8 mouse cellular contexts compared by ENCODE assay signal in the genomic region with DNA sequence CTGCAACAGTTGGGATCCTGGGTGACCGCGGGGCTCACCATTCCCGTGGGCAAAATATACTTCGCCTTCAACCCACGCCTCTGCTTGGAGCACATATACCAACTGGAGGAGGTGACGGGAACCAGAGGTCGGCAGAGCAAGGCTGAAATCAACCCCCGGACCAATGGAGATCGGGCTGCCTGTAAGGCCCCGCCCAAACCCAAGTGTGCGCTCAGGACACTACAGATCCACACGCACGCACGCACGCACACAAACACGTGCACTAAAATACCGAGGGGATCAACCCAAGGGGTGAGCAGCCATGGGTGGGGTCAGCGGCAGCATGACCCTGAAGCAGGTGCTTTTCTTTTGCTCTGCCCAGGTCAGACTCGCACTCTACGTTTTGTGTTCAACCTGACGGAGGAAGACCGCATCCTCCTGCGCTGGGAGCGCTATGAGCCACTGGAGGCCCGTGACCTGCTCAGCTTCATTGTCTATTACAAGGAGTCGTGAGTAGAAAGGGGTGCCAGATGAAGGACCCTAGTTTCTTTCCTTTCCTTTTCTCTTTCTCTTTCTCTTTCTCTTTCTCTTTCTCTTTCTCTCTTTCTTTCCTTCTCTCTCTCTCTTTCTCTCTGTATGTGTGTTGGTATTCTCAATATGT. TPM values are rescaled to one million over a fixed set of nuclear protein-coding genes. Genes with fewer than 3 reads are reported as not detected.
DNase-seq lines count a peak whose midpoint lies in the region; ATAC-seq and TF ChIP-seq lines count a peak whose summit lies in the region.

No protein-coding gene starts in this region.

- H3K4me3 ChIP-seq in thymus, adult 2 months (ENCODE audit: control insufficient read depth, insufficient read depth, low read length), result peak overlapping the region; percentile 18; the same call in 1 of the 2 replicates
- 0 out of 2 replicates have a peak overlapping the region, but pooled peaks have one; percentile 5 for H3K4me3 ChIP-seq in embryonic fibroblast, embryonic 13.5 days (ENCODE audit: insufficient read depth, low read length)
- H3K4me3 ChIP-seq in limb, embryonic 14.5 days (replicated peaks; ENCODE audit: low read length), result peak overlapping the region; percentile 18
- H3K4me3 ChIP-seq in stomach, embryonic 14.5 days (ENCODE audit: low read depth, low read length), result 0 out of 2 replicates have a peak overlapping the region, but pooled peaks have one; percentile 7

- no peaks in the 10 kb centered on the region for H3K36me3 ChIP-seq in thymus, adult 2 months (ENCODE audit: control insufficient read depth, insufficient read depth, low read length)
- no peaks in the 10 kb centered on the region for H3K36me3 ChIP-seq in limb, embryonic 14.5 days (ENCODE audit: control insufficient read depth, insufficient read depth, low read length)
- no peaks in the 10 kb centered on the region for H3K36me3 ChIP-seq in stomach, embryonic 14.5 days (ENCODE audit: control insufficient read depth, insufficient read depth, low read length)

- DNase-seq in thymus, adult 2 months, result no peak
- DNase-seq in thymus, postnatal 36 days, result no peak
- DNase-seq in limb, embryonic 14.5 days (ENCODE audit: low spot score), result no peak
- DNase-seq in right cerebral cortex, postnatal 4 days, result no peak
- DNase-seq in frontal cortex, postnatal 36 days (ENCODE audit: low spot score in 2 of 2), result no peak
- DNase-seq in kidney, adult 18-20 months, result no peak

- no peak overlapping the region for H3K9ac ChIP-seq in limb, embryonic 14.5 days (ENCODE audit: low read depth, low read length, severe bottlenecking)
- H3K9ac ChIP-seq in stomach, embryonic 14.5 days (replicated peaks; ENCODE audit: low read depth, low read length), result no peak overlapping the region

- peaks cover under 1% of the 10 kb centered on the region; the same call in 1 of the 2 replicates for H3K27me3 ChIP-seq in thymus, adult 2 months (ENCODE audit: control insufficient read depth, insufficient read depth, low read length)
- peaks cover 33% of the 10 kb centered on the region for H3K27me3 ChIP-seq in limb, embryonic 14.5 days (ENCODE audit: control insufficient read depth, insufficient read depth, low read length)
- peaks cover 38% of the 10 kb centered on the region for H3K27me3 ChIP-seq in stomach, embryonic 14.5 days (ENCODE audit: control insufficient read depth, insufficient read depth, low read length)

- H3K27ac ChIP-seq in thymus, adult 2 months (ENCODE audit: control insufficient read depth, insufficient read depth, low read length), result no peak overlapping the region
- no peak overlapping the region for H3K27ac ChIP-seq in embryonic fibroblast, embryonic 13.5 days (ENCODE audit: insufficient read depth, low read length)
- no peak overlapping the region for H3K27ac ChIP-seq in limb, embryonic 14.5 days (replicated peaks; ENCODE audit: low read depth, low read length)
- no peak overlapping the region for H3K27ac ChIP-seq in stomach, embryonic 14.5 days (ENCODE audit: low read length)

- no peak for TF ChIP-seq POLR2A in thymus, adult 2 months (IDR thresholded peaks at IDR 0.05; ENCODE audit: control insufficient read depth, extremely low read depth, insufficient read depth, low read length, poor library complexity)
- TF ChIP-seq POLR2A in embryonic fibroblast, embryonic 13.5 days (IDR thresholded peaks at IDR 0.05; ENCODE audit: low read depth, low read length), result no peak
- no peak for TF ChIP-seq POLR2A in limb, embryonic 14.5 days (IDR thresholded peaks at IDR 0.05; ENCODE audit: borderline replicate concordance, extremely low read depth, insufficient read depth, insufficient read length)

- peaks cover 5% of the 10 kb centered on the region for H3K4me1 ChIP-seq in thymus, adult 2 months (replicated peaks; ENCODE audit: control insufficient read depth, insufficient read depth, low read length)
- H3K4me1 ChIP-seq in embryonic fibroblast, embryonic 13.5 days (ENCODE audit: control insufficient read depth, insufficient read depth, low read length), result no peaks in the 10 kb centered on the region
- no peaks in the 10 kb centered on the region; the same call in 1 of the 2 replicates for H3K4me1 ChIP-seq in limb, embryonic 14.5 days (ENCODE audit: control insufficient read depth, insufficient read depth, low read length)
- H3K4me1 ChIP-seq in stomach, embryonic 14.5 days (ENCODE audit: control insufficient read depth, insufficient read depth, low read length), result no peaks in the 10 kb centered on the region

- no peak; the same call in 1 of the 2 replicates for ATAC-seq in limb, embryonic 14.5 days (ENCODE audit: low FRiP score, low read depth)
- ATAC-seq in stomach, embryonic 14.5 days (ENCODE audit: insufficient number of reproducible peaks, insufficient read depth, low FRiP score, low read depth), result no peak

- WGBS in thymus, adult 2 months, result 2% methylated on average over 26 of the region's 26 CpGs
- WGBS in limb, embryonic 14.5 days, result 5% methylated on average over 26 of the region's 26 CpGs
- WGBS in stomach, embryonic 14.5 days, result 5% methylated on average over 26 of the region's 26 CpGs

- peak overlapping the region; percentile 39 for H3K4me2 ChIP-seq in limb, embryonic 14.5 days (replicated peaks; ENCODE audit: low read depth, low read length, severe bottlenecking)
- H3K4me2 ChIP-seq in stomach, embryonic 14.5 days (replicated peaks; ENCODE audit: low read depth, low read length), result peak overlapping the region; percentile 28

- no peaks in the 10 kb centered on the region for H3K9me3 ChIP-seq in limb, embryonic 14.5 days (ENCODE audit: control insufficient read depth, low read length)
- no peaks in the 10 kb centered on the region for H3K9me3 ChIP-seq in stomach, embryonic 14.5 days (ENCODE audit: control insufficient read depth, low read depth, low read length)

- no peak for TF ChIP-seq CTCF in thymus, adult 2 months (IDR thresholded peaks at IDR 0.05; ENCODE audit: borderline replicate concordance, control insufficient read depth, extremely low read depth, insufficient read depth, low read length, poor library complexity)
- no peak for TF ChIP-seq CTCF in embryonic fibroblast, embryonic 13.5 days (IDR thresholded peaks at IDR 0.05; ENCODE audit: borderline replicate concordance, insufficient read depth, low read length)

RNA-seq across cellular contexts. Expression of gene Insrr, which starts 7.4 kb away (rescaled TPM):
- polyA plus RNA-seq in thymus, adult 2 months (2012; rRNA removed), result 0.58 and 0.64 TPM in 2 replicates
- polyA plus RNA-seq in embryonic fibroblast, embryonic 13.5 days (2011; ENCODE audit: insufficient read length, low read depth, missing spikeins), result not detected in 2 replicates
- polyA plus RNA-seq in limb, embryonic 14.5 days (2012; rRNA removed), result 1.4 and 1.7 TPM in 2 replicates
- polyA plus RNA-seq in limb, embryonic 14.5 days (2014; fragmentation: Nextera tagmentation; extraction: Ambion mirVana), result 0.22 and 0.35 TPM in 2 replicates
- 0.20 and 0.55 TPM in 2 replicates for polyA plus RNA-seq in stomach, embryonic 14.5 days (2014; fragmentation: Nextera tagmentation; extraction: Ambion mirVana)

RNA-seq across cellular contexts. Expression of gene Ntrk1, which starts 9.2 kb away (rescaled TPM):
- polyA plus RNA-seq in thymus, adult 2 months (2012; rRNA removed), result 0.67 and 0.89 TPM in 2 replicates
- not detected in 2 replicates for polyA plus RNA-seq in embryonic fibroblast, embryonic 13.5 days (2011; ENCODE audit: insufficient read length, low read depth, missing spikeins)
- polyA plus RNA-seq in limb, embryonic 14.5 days (2012; rRNA removed), result 2.7 and 3.7 TPM in 2 replicates
- 1.3 and 2.1 TPM in 2 replicates for polyA plus RNA-seq in limb, embryonic 14.5 days (2014; fragmentation: Nextera tagmentation; extraction: Ambion mirVana)
- 0.88 and 0.97 TPM in 2 replicates for polyA plus RNA-seq in stomach, embryonic 14.5 days (2014; fragmentation: Nextera tagmentation; extraction: Ambion mirVana)

RNA-seq across cellular contexts. Expression of gene Pear1, which starts 19.9 kb away (rescaled TPM):
- 17.5 and 19.8 TPM in 2 replicates for polyA plus RNA-seq in thymus, adult 2 months (2012; rRNA removed)
- 65.8 and 74.0 TPM in 2 replicates for polyA plus RNA-seq in embryonic fibroblast, embryonic 13.5 days (2011; ENCODE audit: insufficient read length, low read depth, missing spikeins)
- 47.2 and 65.4 TPM in 2 replicates for polyA plus RNA-seq in limb, embryonic 14.5 days (2012; rRNA removed)
- polyA plus RNA-seq in limb, embryonic 14.5 days (2014; fragmentation: Nextera tagmentation; extraction: Ambion mirVana), result 21.5 and 27.0 TPM in 2 replicates
- 25.4 and 28.3 TPM in 2 replicates for polyA plus RNA-seq in stomach, embryonic 14.5 days (2014; fragmentation: Nextera tagmentation; extraction: Ambion mirVana)

RNA-seq across cellular contexts. Expression of gene Sh2d2a, which starts 42.4 kb away (rescaled TPM):
- 179 and 180 TPM in 2 replicates for polyA plus RNA-seq in thymus, adult 2 months (2012; rRNA removed)
- not detected in 2 replicates for polyA plus RNA-seq in embryonic fibroblast, embryonic 13.5 days (2011; ENCODE audit: insufficient read length, low read depth, missing spikeins)
- polyA plus RNA-seq in limb, embryonic 14.5 days (2012; rRNA removed), result 0.08 and 0.18 TPM in 2 replicates
- polyA plus RNA-seq in limb, embryonic 14.5 days (2014; fragmentation: Nextera tagmentation; extraction: Ambion mirVana), result not detected in 2 replicates
- 0.17 TPM in 1 of 2 replicates, not detected in the other for polyA plus RNA-seq in stomach, embryonic 14.5 days (2014; fragmentation: Nextera tagmentation; extraction: Ambion mirVana)

RNA-seq across cellular contexts. Expression of gene Lrrc71, which starts 55.7 kb away (rescaled TPM):
- 0.39 and 0.56 TPM in 2 replicates for polyA plus RNA-seq in thymus, adult 2 months (2012; rRNA removed)
- 1.1 and 1.2 TPM in 2 replicates for polyA plus RNA-seq in embryonic fibroblast, embryonic 13.5 days (2011; ENCODE audit: insufficient read length, low read depth, missing spikeins)
- 0.28 and 0.52 TPM in 2 replicates for polyA plus RNA-seq in limb, embryonic 14.5 days (2012; rRNA removed)
- polyA plus RNA-seq in limb, embryonic 14.5 days (2014; fragmentation: Nextera tagmentation; extraction: Ambion mirVana), result 0.33 and 0.83 TPM in 2 replicates
- 0.69 and 1.2 TPM in 2 replicates for polyA plus RNA-seq in stomach, embryonic 14.5 days (2014; fragmentation: Nextera tagmentation; extraction: Ambion mirVana)
